Mouse (Mus musculus) cerebellum, adult 8-10 months (tissue): ENCODE data around the gene Rims4.
A peak's percentile ranks its signal among the peaks of the same experiment; 100 is the strongest.

Experiments
- DNase-seq: peaks from one replicate; pipeline ENCODE4 v3.0.0; 2022

The Rims4 gene

DNA sequence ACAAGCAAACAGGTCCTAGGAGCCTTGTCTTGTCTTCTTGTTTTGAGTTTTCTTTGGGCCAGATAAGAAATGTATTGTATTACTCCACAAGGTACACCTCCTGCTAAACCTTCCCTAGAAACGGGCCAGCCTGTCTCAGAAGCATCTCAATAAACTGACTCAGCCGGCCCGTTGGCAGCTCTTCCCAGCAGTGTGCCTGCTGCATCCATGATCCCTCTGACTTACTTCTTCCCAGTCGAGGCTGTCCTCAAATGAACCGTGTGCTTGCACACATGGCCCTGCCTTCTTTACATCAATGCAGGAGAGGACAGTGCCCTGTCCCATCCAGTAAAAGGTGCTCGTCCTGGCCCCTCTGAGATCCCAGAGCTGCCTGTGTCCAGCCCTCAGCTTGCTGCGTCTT, 8.9 kb downstream of the Rims4 start:
- DNase-seq, result no peak

DNA sequence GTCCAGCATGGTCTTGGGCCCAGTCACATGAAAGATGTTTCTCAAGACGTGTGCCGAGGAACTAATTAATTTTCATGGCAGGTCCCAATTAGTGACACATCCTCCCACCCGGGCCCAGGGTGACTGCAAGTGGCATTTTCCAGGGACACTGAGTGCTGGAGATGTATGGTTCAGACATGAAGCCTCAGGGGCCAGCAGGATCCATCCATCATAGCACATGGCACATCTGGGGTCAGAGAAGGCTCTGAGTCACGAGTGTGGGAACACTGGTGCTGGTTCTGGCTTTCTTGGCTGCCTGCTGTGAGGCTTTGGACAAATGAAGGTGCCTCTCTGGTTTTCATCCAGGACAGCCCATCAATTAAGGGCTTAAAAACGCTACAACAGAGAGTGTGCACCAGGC, 11.4 kb downstream of the Rims4 start:
- no peak for DNase-seq

DNA sequence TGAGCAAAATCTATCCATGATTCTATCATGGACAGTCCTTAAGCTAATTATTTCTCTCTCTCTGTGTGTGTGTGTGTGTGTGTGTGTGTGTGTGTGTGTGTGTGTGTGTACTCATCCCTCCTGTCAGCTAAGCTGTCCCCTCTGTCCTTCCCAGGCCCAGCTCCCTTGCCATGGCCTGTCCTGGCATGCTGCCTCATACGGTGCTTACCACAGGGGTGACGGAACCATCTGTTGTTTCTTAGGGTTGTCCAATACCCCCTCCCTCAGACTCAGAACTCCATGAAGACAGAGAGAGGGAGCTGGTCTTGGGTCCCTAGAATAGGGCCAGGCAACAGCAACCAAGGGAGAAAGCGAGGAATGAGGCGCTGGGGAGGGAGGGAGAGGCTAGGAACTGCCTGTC, 14.2 kb downstream of the Rims4 start:
- DNase-seq, result peak; percentile 73

DNA sequence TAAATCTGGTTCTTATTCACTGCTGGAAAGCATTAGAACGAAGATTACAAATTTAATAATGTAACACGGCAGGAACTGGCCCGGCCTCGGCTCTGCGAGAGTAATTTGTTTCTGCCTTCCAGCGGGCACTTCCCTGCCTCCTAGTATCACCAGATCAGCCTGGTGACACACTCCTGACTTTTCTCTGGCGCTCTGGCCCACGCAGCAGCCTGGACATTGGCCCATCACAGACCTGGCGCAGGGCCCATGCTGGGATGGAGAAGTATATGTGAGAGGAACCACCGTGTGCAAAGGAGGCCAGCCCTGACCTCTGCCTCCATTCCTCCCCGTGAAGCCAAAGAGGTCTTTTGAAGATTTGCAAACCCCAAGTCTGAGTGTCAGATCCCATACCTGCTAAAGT, 15.0 kb downstream of the Rims4 start:
- peak; percentile 73 for DNase-seq

GRCm38 (mm10) chr2:163902448-163902847, 16.0 kb downstream of the Rims4 start:
- DNase-seq, result no peak

GRCm38 (mm10) chr2:163901043-163901442, 17.4 kb downstream of the Rims4 start:
- no peak for DNase-seq

DNA sequence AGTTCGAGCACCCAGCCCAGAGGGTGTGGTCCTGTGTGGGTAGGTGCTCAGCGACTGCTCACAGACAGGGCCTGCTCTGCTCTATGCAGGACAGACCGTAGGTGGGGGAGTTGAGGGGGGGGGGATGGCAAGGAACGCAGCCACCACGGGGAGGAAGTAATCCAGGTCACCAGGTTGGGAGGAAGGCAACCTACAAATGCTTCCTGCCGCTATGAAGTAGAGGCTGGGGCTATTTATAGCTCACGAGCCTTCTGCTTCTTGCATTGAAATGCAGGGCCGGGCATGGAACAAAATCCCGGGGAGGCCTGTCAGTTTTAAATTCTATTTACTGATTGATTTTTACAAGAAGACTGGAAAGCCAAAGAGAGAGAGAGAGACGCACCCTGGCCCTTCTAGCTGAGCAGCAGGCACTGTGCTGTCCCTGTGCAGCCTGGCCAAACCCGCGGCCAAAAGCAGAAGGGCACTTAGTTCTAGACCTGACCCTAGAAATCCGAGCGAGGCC, 18.5 kb downstream of the Rims4 start:
- DNase-seq, result no peak

GRCm38 (mm10) chr2:163897988-163898535, 20.4 kb downstream of the Rims4 start:
- no peak for DNase-seq

- no peak for DNase-seq
Observed at GRCm38 (mm10) chr2:163897026-163897425, 21.5 kb downstream of the Rims4 start.

DNA sequence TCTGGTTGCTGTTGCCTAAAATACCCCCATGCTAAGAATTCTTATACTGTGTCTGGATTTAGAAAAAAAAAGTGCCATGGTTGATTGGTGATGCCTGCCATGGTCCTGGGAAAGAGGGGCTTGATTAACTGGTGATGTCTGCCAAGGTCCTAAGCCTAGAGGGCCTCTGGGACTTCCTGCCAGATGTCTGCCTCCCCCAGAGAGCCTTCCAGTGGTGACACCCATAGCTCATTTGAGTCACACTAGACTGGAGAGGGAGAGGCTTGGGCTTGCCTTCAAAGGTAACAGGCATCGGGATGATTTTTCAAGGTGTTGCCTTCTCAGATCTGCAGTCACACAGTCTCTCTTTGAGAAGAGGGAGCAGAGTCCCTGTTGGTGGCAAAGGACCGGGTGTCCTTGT, 23.3 kb downstream of the Rims4 start:
- DNase-seq, result no peak

- DNase-seq, result no peak
Observed at GRCm38 (mm10) chr2:163893446-163894370, 24.8 kb downstream of the Rims4 start.

- no peak for DNase-seq
Observed at GRCm38 (mm10) chr2:163891271-163891670, 27.2 kb downstream of the Rims4 start.

- no peak for DNase-seq
Observed at GRCm38 (mm10) chr2:163890586-163890985, 27.9 kb downstream of the Rims4 start.

DNA sequence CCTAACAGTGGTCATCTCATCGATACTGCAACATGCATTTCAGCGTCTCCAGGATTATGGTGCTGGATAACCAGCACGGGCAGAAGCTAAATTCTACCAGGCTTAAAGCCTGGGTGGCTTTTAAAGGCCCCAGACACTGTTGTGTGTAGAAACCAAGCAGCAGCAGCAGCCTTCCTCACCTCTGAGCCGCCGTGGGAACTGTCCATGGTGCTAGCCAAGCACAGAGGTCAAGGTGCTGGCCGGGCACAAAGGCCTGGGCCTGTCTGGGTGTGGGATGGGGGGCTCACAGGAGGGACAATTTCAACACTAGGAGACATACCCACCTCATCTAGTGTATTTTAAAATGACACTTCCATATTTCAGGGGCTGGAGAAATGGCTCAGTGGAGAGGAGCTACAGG, 29.1 kb downstream of the Rims4 start:
- DNase-seq, result no peak

DNA sequence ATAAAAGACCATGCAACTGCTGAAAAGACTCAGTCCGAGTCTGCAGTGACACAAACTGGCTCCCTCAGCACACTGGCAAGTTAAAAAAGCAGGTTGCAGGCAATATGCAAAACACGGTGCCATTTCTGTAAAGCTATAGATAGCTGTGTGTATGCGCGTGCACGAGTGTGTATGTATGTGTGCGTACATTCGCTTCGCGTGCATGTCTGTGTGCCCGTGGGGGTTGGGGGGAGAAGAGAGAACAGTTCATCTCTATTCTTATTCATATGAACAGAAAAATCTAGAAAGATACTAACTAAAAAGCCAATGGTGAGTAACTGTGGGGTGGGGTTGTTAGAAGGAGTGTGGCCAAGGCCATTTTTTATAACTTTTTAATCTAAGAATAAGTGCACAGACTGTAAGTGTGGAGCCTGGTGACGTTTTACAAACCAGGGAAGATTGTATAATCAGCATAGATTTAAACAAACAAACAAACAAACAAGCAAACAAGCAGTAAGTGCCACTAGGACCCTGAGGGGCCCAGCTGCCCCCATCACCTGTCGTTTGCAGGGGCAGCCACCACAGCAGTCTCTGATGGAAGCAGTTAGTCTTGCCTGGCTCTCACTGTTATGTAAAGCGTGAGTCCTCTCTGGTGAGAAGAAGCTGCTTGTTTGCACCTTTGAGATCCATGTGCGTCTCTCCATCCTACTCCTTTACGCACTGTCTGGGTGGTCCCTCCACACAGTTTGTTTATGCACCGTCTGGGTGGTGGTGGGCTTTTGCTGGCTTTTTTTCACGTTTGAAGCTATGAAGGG, 35.4 kb downstream of the Rims4 start:
- DNase-seq, result no peak

GRCm38 (mm10) chr2:163880891-163881290, 37.6 kb downstream of the Rims4 start:
- DNase-seq, result peak; percentile 64

- no peak for DNase-seq
Observed at GRCm38 (mm10) chr2:163876830-163877498, 41.5 kb downstream of the Rims4 start.

DNA sequence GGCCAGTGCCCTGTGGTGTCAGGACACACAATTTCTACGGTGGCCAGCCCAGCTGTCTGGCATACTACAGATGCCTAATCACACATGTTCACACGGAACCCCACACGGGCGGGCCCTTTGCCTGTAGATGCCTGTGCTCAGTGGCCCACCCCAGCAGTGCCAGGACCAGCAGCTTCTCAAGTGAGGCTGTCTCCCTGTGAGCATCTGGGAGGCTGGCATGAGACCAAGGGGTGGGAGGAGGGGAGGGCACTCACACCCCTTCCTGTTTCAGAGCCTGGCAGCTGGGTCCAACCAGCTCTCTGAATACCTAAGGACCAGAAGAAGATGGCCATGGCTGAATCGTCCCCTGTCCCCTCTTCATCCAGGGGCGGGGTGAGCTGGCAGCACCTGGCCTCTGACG, 43.0 kb downstream of the Rims4 start:
- DNase-seq, result no peak

DNA sequence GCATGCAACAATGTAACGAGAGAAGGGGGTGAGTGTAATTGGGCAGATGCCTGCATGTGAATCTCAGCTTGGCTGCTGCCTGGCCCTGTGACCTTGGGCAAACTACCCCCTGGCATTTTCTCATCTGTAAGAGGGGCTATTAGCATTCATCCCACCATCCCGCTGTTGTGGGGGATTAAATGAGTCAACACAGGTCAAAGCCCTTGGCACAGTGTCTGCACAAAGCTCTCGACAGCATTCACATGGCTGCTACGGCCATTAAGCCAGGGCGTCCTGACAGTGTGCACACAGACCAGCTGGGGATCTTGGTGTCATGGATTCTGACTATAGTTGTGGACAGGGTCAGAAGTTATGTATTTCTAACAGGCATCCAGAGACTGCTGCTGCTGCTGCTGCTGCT, 43.6 kb downstream of the Rims4 start:
- DNase-seq, result no peak

GRCm38 (mm10) chr2:163871906-163872305, 46.6 kb downstream of the Rims4 start:
- no peak for DNase-seq

- no peak for DNase-seq
Observed at GRCm38 (mm10) chr2:163871266-163871665, 47.2 kb downstream of the Rims4 start.

DNA sequence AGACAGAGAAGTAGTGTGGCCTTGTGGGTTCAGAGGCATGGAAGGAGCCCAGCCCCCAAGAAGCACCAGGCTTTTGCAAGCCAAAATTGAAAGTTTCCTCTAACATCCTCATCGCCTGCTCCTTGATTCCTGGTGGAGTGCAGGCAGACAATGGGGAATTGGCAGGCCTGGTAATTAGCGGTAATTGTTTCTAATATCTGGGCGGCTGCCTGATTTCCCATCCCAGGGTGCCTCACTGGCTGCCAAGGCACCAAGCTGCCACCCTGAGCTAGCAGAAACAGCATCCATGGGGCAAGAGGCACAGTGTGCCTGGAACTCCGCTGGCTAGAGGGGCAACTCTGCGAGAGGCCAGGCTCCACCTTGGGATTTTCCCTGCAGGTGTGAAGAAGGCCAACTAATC, 48.7 kb downstream of the Rims4 start:
- no peak for DNase-seq

- DNase-seq, result no peak
Observed at GRCm38 (mm10) chr2:163866061-163866460, 52.4 kb downstream of the Rims4 start.
